Mouse (Mus musculus): ENCODE results near the gene Ybx2. TPM values are rescaled to one million over a fixed set of nuclear protein-coding genes. Genes with fewer than 3 reads are reported as not detected.

The Ybx2 gene
- polyA plus RNA-seq, 1 experiment from 2014 or later: 5.5 TPM

- 0 out of 2 replicates have a peak, but pooled peaks cover 2% of the 10 kb centered on the region for H3K27me3 ChIP-seq (ENCODE audit: control insufficient read depth, insufficient read depth, low read length)
- no peak overlapping the region for H3K9ac ChIP-seq (replicated peaks; ENCODE audit: low read length)
- H3K36me3 ChIP-seq (replicated peaks; ENCODE audit: control insufficient read depth, insufficient read depth, low read depth, low read length): peaks cover 2% of the 10 kb centered on the region
- no peak for DNase-seq (ENCODE audit: low spot score)
- H3K9me3 ChIP-seq (replicated peaks; ENCODE audit: control insufficient read depth, low read length): no peaks in the 10 kb centered on the region
- H3K4me2 ChIP-seq (ENCODE audit: low read depth, low read length): no peak overlapping the region
- no peak overlapping the region for H3K27ac ChIP-seq (replicated peaks; ENCODE audit: low read depth, low read length)
- H3K4me3 ChIP-seq (ENCODE audit: low read depth, low read length): no peak overlapping the region
- ATAC-seq (replicated peaks; ENCODE audit: insufficient number of reproducible peaks, low FRiP score, low TSS enrichment, low read depth): no peak
- 74% methylated on average over 5 of the region's 5 CpGs for WGBS
- H3K4me1 ChIP-seq (ENCODE audit: control insufficient read depth, insufficient read depth, low read length): peaks cover 6% of the 10 kb centered on the region
Measured at GRCm38 (mm10) chr11:69939181-69939580, 3.6 kb downstream of the Ybx2 start.

- 0 out of 2 replicates have a peak, but pooled peaks cover 2% of the 10 kb centered on the region for H3K27me3 ChIP-seq (ENCODE audit: control insufficient read depth, insufficient read depth, low read length)
- WGBS: 94% methylated on average over 17 of the region's 17 CpGs
- DNase-seq (ENCODE audit: low spot score) (no peak), ATAC-seq (replicated peaks; ENCODE audit: insufficient number of reproducible peaks, low FRiP score, low TSS enrichment, low read depth) (no peak)
- H3K9me3 ChIP-seq (replicated peaks; ENCODE audit: control insufficient read depth, low read length): no peaks in the 10 kb centered on the region
- H3K4me2 ChIP-seq (ENCODE audit: low read depth, low read length): no peak overlapping the region
- H3K4me3 ChIP-seq (ENCODE audit: low read depth, low read length): no peak overlapping the region
- H3K36me3 ChIP-seq (replicated peaks; ENCODE audit: control insufficient read depth, insufficient read depth, low read depth, low read length): peaks cover 4% of the 10 kb centered on the region
- H3K4me1 ChIP-seq (ENCODE audit: control insufficient read depth, insufficient read depth, low read length): peaks cover 6% of the 10 kb centered on the region
- H3K27ac ChIP-seq (replicated peaks; ENCODE audit: low read depth, low read length): no peak overlapping the region
- H3K9ac ChIP-seq (replicated peaks; ENCODE audit: low read length): no peak overlapping the region
Measured at GRCm38 (mm10) chr11:69939731-69940130, 4.1 kb downstream of the Ybx2 start.

- no peak overlapping the region for H3K4me3 ChIP-seq (ENCODE audit: low read depth, low read length)
- WGBS: 88% methylated on average over 4 of the region's 4 CpGs
- no peak overlapping the region for H3K9ac ChIP-seq (replicated peaks; ENCODE audit: low read length)
- H3K27ac ChIP-seq (replicated peaks; ENCODE audit: low read depth, low read length): no peak overlapping the region
- peaks cover 4% of the 10 kb centered on the region for H3K36me3 ChIP-seq (replicated peaks; ENCODE audit: control insufficient read depth, insufficient read depth, low read depth, low read length)
- H3K4me1 ChIP-seq (ENCODE audit: control insufficient read depth, insufficient read depth, low read length): peaks cover 3% of the 10 kb centered on the region; the same call in 1 of the 2 replicates
- no peaks in the 10 kb centered on the region for H3K27me3 ChIP-seq (ENCODE audit: control insufficient read depth, insufficient read depth, low read length)
- DNase-seq (ENCODE audit: low spot score) (no peak), ATAC-seq (replicated peaks; ENCODE audit: insufficient number of reproducible peaks, low FRiP score, low TSS enrichment, low read depth) (no peak)
- H3K4me2 ChIP-seq (ENCODE audit: low read depth, low read length): no peak overlapping the region
- H3K9me3 ChIP-seq (replicated peaks; ENCODE audit: control insufficient read depth, low read length): no peaks in the 10 kb centered on the region
Measured at GRCm38 (mm10) chr11:69940962-69941361, 5.4 kb downstream of the Ybx2 start.

GRCm38 (mm10) chr11:69945216-69945615 lies 9.6 kb downstream of the Ybx2 start:
- Histone ChIP-seq H3K4me3 (ENCODE audit: low read depth, low read length) (no peak overlapping the region), H3K27me3 (ENCODE audit: control insufficient read depth, insufficient read depth, low read length) (no peaks in the 10 kb centered on the region), H3K9ac (replicated peaks; ENCODE audit: low read length) (no peak overlapping the region), H3K27ac (replicated peaks; ENCODE audit: low read depth, low read length) (no peak overlapping the region), H3K36me3 (replicated peaks; ENCODE audit: control insufficient read depth, insufficient read depth, low read depth, low read length) (peaks cover 4% of the 10 kb centered on the region), H3K9me3 (replicated peaks; ENCODE audit: control insufficient read depth, low read length) (no peaks in the 10 kb centered on the region), H3K4me2 (ENCODE audit: low read depth, low read length) (no peak overlapping the region), H3K4me1 (ENCODE audit: control insufficient read depth, insufficient read depth, low read length) (0 out of 2 replicates have a peak, but pooled peaks cover 3% of the 10 kb centered on the region)
- 73% methylated on average over 13 of the region's 13 CpGs for WGBS
- no peak for DNase-seq (ENCODE audit: low spot score)
- no peak for ATAC-seq (replicated peaks; ENCODE audit: insufficient number of reproducible peaks, low FRiP score, low TSS enrichment, low read depth)

GRCm38 (mm10) chr11:69945997-69946891 lies 10.6 kb downstream of the Ybx2 start:
- Histone ChIP-seq H3K9ac (replicated peaks; ENCODE audit: low read length) (no peak overlapping the region), H3K4me1 (ENCODE audit: control insufficient read depth, insufficient read depth, low read length) (0 out of 2 replicates have a peak, but pooled peaks cover 3% of the 10 kb centered on the region)

GRCm38 (mm10) chr11:69947337-69948065 lies 11.9 kb downstream of the Ybx2 start:
- peak overlapping the region; percentile 58 for H3K4me3 ChIP-seq (ENCODE audit: low read depth, low read length)
- peaks cover 4% of the 10 kb centered on the region for H3K36me3 ChIP-seq (replicated peaks; ENCODE audit: control insufficient read depth, insufficient read depth, low read depth, low read length)
- ATAC-seq (replicated peaks; ENCODE audit: insufficient number of reproducible peaks, low FRiP score, low TSS enrichment, low read depth): peak; percentile 22
- under 1% methylated on average over 29 of the region's 29 CpGs for WGBS
- peak overlapping the region; percentile 63 for H3K9ac ChIP-seq (replicated peaks; ENCODE audit: low read length)
- DNase-seq (ENCODE audit: low spot score): peak; percentile 76
- H3K27me3 ChIP-seq (ENCODE audit: control insufficient read depth, insufficient read depth, low read length): no peaks in the 10 kb centered on the region
- peak overlapping the region; percentile 87 for H3K27ac ChIP-seq (replicated peaks; ENCODE audit: low read depth, low read length)
- H3K4me2 ChIP-seq (ENCODE audit: low read depth, low read length): peak overlapping the region; percentile 69
- 0 out of 2 replicates have a peak, but pooled peaks cover 3% of the 10 kb centered on the region for H3K4me1 ChIP-seq (ENCODE audit: control insufficient read depth, insufficient read depth, low read length)
- H3K9me3 ChIP-seq (replicated peaks; ENCODE audit: control insufficient read depth, low read length): no peaks in the 10 kb centered on the region

More at GRCm38 (mm10) chr11:69945997-69946891, 10.6 kb downstream of the Ybx2 start:
- ATAC-seq (replicated peaks; ENCODE audit: insufficient number of reproducible peaks, low FRiP score, low TSS enrichment, low read depth): no peak
- Histone ChIP-seq H3K4me2 (ENCODE audit: low read depth, low read length) (peak overlapping the region; percentile 69), H3K36me3 (replicated peaks; ENCODE audit: control insufficient read depth, insufficient read depth, low read depth, low read length) (peaks cover 4% of the 10 kb centered on the region), H3K27ac (replicated peaks; ENCODE audit: low read depth, low read length) (no peak overlapping the region), H3K27me3 (ENCODE audit: control insufficient read depth, insufficient read depth, low read length) (no peaks in the 10 kb centered on the region), H3K4me3 (ENCODE audit: low read depth, low read length) (no peak overlapping the region; the same call in 1 of the 2 replicates), H3K9me3 (replicated peaks; ENCODE audit: control insufficient read depth, low read length) (no peaks in the 10 kb centered on the region)
- WGBS: 89% methylated on average over 18 of the region's 18 CpGs
- DNase-seq (ENCODE audit: low spot score): no peak

GRCm38 (mm10) chr11:69948066-69948762 lies 12.6 kb downstream of the Ybx2 start, which contains the start of gene Slc2a4:
Slc2a4 (minus strand) TSS chr11:69948188.
- Histone ChIP-seq H3K4me3 (ENCODE audit: low read depth, low read length) (peak within 1 kb of the TSS; percentile 58), H3K36me3 (replicated peaks; ENCODE audit: control insufficient read depth, insufficient read depth, low read depth, low read length) (peaks cover 4% of the 10 kb centered on the region), H3K4me2 (ENCODE audit: low read depth, low read length) (peak within 1 kb of the TSS; percentile 69), H3K9ac (replicated peaks; ENCODE audit: low read length) (peak within 1 kb of the TSS; percentile 80), H3K27ac (replicated peaks; ENCODE audit: low read depth, low read length) (peak within 1 kb of the TSS; percentile 87), H3K4me1 (ENCODE audit: control insufficient read depth, insufficient read depth, low read length) (0 out of 2 replicates have a peak, but pooled peaks cover 3% of the 10 kb centered on the region), H3K9me3 (replicated peaks; ENCODE audit: control insufficient read depth, low read length) (no peaks in the 10 kb centered on the region), H3K27me3 (ENCODE audit: control insufficient read depth, insufficient read depth, low read length) (no peaks in the 10 kb centered on the region)
- peak; percentile 91 for ATAC-seq (replicated peaks; ENCODE audit: insufficient number of reproducible peaks, low FRiP score, low TSS enrichment, low read depth)
- DNase-seq (ENCODE audit: low spot score): peak; percentile 99
- WGBS: under 1% methylated on average over 34 of the region's 34 CpGs

Data from embryonic facial prominence, embryonic 11.5 days (tissue).